Mouse (Mus musculus): ENCODE results near the gene Cutal.

DNA sequence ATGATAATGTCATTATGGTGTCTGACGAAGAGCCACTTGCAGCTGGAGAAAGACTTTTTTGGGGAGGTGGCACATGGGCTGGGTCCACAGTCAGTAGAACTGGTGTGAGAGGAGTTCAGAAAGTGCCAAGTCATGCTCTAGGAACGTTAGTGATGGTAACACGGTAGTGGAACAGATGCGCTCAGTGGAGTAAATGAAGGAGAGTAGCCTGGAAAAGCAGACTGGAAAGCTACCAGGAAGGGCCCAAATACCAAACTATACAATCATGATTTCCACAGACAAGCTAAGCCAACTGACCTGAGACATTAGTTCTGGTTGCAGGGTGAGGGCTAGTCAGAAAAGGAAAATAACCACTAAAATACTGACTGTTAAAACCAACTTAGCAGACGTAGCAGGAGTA lies 4.5 kb upstream of the Cutal start:
- TF ChIP-seq GATA1 (IDR thresholded peaks at IDR 0.05; ENCODE audit: low read length) (no peak), TAL1 (IDR thresholded peaks at IDR 0.05; ENCODE audit: low read length) (no peak)

Data from erythroblast, embryonic 14.5 days (primary cell).